Mouse (Mus musculus) neural tube, embryonic 12.5 days (tissue): Measurements from ENCODE around the gene H2-D1. TPM values are rescaled to one million over a fixed set of nuclear protein-coding genes. Genes with fewer than 3 reads are reported as not detected.

Experiments used
- ATAC-seq: fragments of 200-750 bp; cut with Nextera tagmentation; 2 replicates; pipeline ENCODE4 v1.8.0; 2017; ENCODE audit warnings: low read depth, mild to moderate bottlenecking, moderate TSS enrichment, moderate library complexity; ENCODE audit not compliant: low FRiP score
- H3K27ac ChIP-seq: fragments of 300-500 bp; sonication (generic); 2 replicates; pipeline ENCODE4 v1.5.1; 2016
- H3K27me3 ChIP-seq: fragments of 300-500 bp; sonication (generic); replicated peaks from 2 replicates; pipeline ENCODE4 v1.6.1; 2016; ENCODE audit warnings: mild to moderate bottlenecking
- H3K36me3 ChIP-seq: fragments of 300-500 bp; sonication (generic); 2 replicates; pipeline ENCODE4 v1.6.1; 2016; ENCODE audit warnings: mild to moderate bottlenecking
- H3K4me1 ChIP-seq: fragments of 300-500 bp; sonication (generic); 2 replicates; pipeline ENCODE4 v1.6.1; 2016
- H3K4me2 ChIP-seq: fragments of 300-500 bp; sonication (generic); replicated peaks from 2 replicates; pipeline ENCODE4 v1.6.1; 2016; ENCODE audit warnings: mild to moderate bottlenecking
- H3K4me3 ChIP-seq: fragments of 300-500 bp; sonication (generic); 2 replicates; pipeline ENCODE4 v1.5.1; 2016
- H3K9ac ChIP-seq: fragments of 300-500 bp; sonication (generic); 2 replicates; pipeline ENCODE4 v1.6.1; 2016; ENCODE audit warnings: mild to moderate bottlenecking
- H3K9me3 ChIP-seq: fragments of 300-500 bp; sonication (generic); 2 replicates; pipeline ENCODE4 v1.6.1; 2016; ENCODE audit warnings: mild to moderate bottlenecking
- WGBS: fragments of 180-500 bp; shearing (Covaris S2); methylation state at CpG from one replicate; pipeline ENCODE4 v1.1.7; 2016; 5-methylcytosine and 5-hydroxymethylcytosine counted together
- polyA plus RNA-seq: library from polyadenylated mRNA; unstranded; fragments of >200 nt; fragmentation: Nextera tagmentation; extraction: Ambion mirVana; gene quantifications from 2 replicates; pipeline ENCODE4 v1.2.1, GENCODE M21; 2016

The H2-D1 gene
- polyA plus RNA-seq: 55.7 and 58.8 TPM in 2 replicates

DNA sequence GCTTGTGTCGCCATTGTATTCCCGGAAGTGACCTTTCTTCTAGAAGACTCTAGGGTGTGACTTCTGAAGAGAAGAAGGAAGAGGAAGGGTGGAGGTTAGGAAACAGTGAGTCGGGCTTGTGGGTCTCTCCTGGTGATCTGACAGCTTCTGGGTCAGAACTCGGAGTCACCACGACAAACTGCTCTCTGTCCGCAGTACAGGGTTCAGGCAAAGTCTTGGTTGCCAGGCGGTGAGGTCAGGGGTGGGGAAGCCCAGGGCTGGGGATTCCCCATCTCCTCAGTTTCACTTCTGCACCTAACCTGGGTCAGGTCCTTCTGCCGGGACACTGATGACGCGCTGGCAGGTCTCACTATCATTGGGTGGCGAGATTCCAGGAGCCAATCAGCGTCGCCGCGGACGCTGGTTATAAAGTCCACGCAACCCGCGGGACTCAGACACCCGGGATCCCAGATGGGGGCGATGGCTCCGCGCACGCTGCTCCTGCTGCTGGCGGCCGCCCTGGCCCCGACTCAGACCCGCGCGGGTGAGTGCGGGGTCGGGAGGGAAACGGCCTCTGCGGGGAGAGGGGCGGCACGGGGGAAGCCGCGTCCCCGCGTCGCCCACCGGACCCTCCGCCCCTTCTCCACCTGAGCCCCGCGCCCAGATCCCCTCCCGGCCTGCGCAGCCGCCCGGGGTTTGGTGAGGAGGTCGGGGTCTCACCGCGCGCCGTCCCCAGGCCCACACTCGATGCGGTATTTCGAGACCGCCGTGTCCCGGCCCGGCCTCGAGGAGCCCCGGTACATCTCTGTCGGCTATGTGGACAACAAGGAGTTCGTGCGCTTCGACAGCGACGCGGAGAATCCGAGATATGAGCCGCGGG, at the start of gene H2-D1:
Gene H2-D1 (plus strand): TSS at position 67 of the 859 bp plus-strand sequence.
- Histone ChIP-seq H3K27me3 (peaks cover 11% of the 10 kb centered on the region; the same call in 1 of the 2 replicates), H3K9ac (peak within 1 kb of the TSS; percentile 62), H3K9me3 (no peaks in the 10 kb centered on the region), H3K4me3 (peak within 1 kb of the TSS; percentile 60), H3K4me2 (peak within 1 kb of the TSS; percentile 96), H3K36me3 (no peaks in the 10 kb centered on the region), H3K4me1 (0 out of 2 replicates have a peak, but pooled peaks cover 7% of the 10 kb centered on the region), H3K27ac (no peak within 1 kb of the TSS)
- peak; percentile 90 for ATAC-seq
- 1% methylated on average over 73 of the region's 73 CpGs for WGBS

DNA sequence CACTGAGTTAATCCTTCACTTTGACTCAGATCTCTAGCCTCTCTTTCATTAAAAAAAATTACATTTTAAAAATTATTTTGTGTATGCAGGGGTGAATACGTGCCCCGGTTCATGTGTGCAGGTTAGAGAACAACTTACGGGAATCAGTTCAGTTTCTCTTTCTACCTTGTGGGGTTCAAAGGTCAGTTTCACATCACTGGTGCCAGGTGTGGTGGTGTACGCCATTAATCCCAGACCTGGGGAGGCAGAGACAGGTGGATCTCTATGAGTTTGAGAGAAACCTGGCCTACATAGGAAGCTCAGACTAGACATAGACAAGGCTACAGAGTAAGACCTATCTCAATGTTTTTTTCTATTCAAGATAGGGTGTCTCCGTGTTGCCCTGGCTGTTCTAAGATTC, 49.5 kb upstream of the H2-D1 start:
- Histone ChIP-seq H3K4me3 (no peak overlapping the region), H3K4me1 (no peaks in the 10 kb centered on the region), H3K9me3 (no peaks in the 10 kb centered on the region), H3K4me2 (no peak overlapping the region), H3K9ac (no peak overlapping the region), H3K27ac (no peak overlapping the region), H3K36me3 (no peaks in the 10 kb centered on the region), H3K27me3 (no peaks in the 10 kb centered on the region)
- WGBS: 94% methylated on average over 5 of the region's 5 CpGs
- no peak for ATAC-seq

DNA sequence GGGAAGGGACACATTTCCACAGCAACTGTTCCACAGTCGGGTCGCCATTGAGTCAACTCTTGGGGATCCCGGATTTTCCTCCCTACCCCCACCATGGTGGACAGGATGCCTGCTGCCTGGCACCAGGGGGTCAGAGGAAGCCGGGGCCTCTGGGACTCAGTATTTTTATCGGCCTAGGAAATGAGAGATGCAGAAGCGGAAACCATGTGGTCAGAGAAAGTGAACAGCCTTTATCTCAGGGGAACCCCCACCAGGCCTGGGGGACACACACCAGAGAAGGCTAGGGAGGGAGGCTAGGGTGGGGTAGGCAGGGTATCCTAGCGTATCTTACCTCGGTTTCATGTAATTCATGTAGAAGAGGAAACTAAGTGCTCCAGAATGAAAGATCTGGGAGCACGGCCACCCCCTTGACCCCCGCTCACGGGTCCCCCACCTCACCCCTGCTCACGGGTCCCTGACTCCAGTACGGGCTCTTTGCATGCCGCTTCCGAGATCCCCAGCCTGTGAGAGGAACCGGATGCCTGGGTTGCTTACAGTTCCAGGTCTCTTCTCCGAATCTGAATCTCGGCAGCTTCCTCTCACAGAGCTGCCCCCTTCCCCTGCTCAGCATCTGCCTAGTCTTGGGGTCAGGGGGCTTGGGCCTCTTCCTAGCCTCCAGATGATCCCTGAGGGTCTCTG, 43.9 kb upstream of the H2-D1 start:
- Histone ChIP-seq H3K4me1 (no peaks in the 10 kb centered on the region; the same call in 1 of the 2 replicates), H3K9ac (no peak overlapping the region), H3K9me3 (no peaks in the 10 kb centered on the region), H3K36me3 (peaks cover 21% of the 10 kb centered on the region), H3K27ac (no peak overlapping the region), H3K4me2 (no peak overlapping the region), H3K27me3 (no peaks in the 10 kb centered on the region), H3K4me3 (no peak overlapping the region)
- WGBS: 85% methylated on average over 18 of the region's 18 CpGs
- ATAC-seq: no peak

GRCm38 (mm10) chr17:35219601-35220041, 42.9 kb upstream of the H2-D1 start:
- 0 out of 2 replicates have a peak overlapping the region, but pooled peaks have one; percentile 4 for H3K27ac ChIP-seq
- no peak overlapping the region for H3K4me2 ChIP-seq
- no peak for ATAC-seq
- H3K9ac ChIP-seq: no peak overlapping the region
- peaks cover 21% of the 10 kb centered on the region for H3K36me3 ChIP-seq
- WGBS: 87% methylated on average over 6 of the region's 6 CpGs
- H3K4me3 ChIP-seq: no peak overlapping the region
- H3K4me1 ChIP-seq: no peaks in the 10 kb centered on the region; the same call in 1 of the 2 replicates
- H3K27me3 ChIP-seq: no peaks in the 10 kb centered on the region
- no peaks in the 10 kb centered on the region for H3K9me3 ChIP-seq

- Histone ChIP-seq H3K9me3 (no peaks in the 10 kb centered on the region), H3K4me1 (no peaks in the 10 kb centered on the region; the same call in 1 of the 2 replicates), H3K4me2 (no peak within 1 kb of the TSS), H3K9ac (no peak within 1 kb of the TSS), H3K4me3 (no peak within 1 kb of the TSS), H3K27ac (0 out of 2 replicates have a peak within 1 kb of the TSS, but pooled peaks have one; percentile 12), H3K27me3 (no peaks in the 10 kb centered on the region), H3K36me3 (peaks cover 27% of the 10 kb centered on the region)
- 85% methylated on average over 28 of the region's 28 CpGs for WGBS
- ATAC-seq: no peak
These were observed 42.2 kb upstream of the H2-D1 start, which contains the start of gene Gm16181 for GRCm38 (mm10) chr17:35220156-35220952. Gm16181 (plus strand) TSS chr17:35220834.

- Histone ChIP-seq H3K36me3 (peaks cover 37% of the 10 kb centered on the region), H3K9me3 (no peaks in the 10 kb centered on the region), H3K27ac (no peak overlapping the region), H3K27me3 (no peaks in the 10 kb centered on the region), H3K9ac (0 out of 2 replicates have a peak overlapping the region, but pooled peaks have one; percentile 3), H3K4me2 (no peak overlapping the region), H3K4me3 (no peak overlapping the region), H3K4me1 (no peaks in the 10 kb centered on the region; the same call in 1 of the 2 replicates)
- WGBS: 77% methylated on average over 6 of the region's 6 CpGs
- no peak for ATAC-seq
These were observed 40.2 kb upstream of the H2-D1 start for GRCm38 (mm10) chr17:35222299-35222698.

- WGBS: 95% methylated on average over 4 of the region's 4 CpGs
- no peak for ATAC-seq
These were observed 37.9 kb upstream of the H2-D1 start for GRCm38 (mm10) chr17:35224641-35225040.

DNA sequence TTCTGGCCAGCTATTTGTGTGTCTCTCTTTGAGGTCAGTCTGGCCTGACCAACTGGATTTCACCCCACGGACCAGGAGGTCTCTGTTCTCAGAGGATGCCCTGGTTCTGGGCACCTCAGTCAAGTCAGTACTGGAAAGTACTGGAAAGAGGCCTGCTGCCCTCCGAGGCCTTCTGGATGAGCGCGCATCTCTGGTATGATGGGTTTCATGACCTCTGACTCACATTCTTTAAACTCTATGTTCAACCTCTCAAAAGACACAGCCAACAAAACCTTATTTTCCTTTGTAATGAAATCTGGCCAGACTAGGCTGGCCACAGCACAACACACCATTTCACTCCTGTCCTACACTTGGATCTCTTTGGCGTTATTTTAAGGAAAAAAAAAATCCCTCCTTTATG, 37.1 kb upstream of the H2-D1 start:
- H3K36me3 ChIP-seq: peaks cover 54% of the 10 kb centered on the region
- no peaks in the 10 kb centered on the region; the same call in 1 of the 2 replicates for H3K4me1 ChIP-seq
- H3K4me3 ChIP-seq: no peak overlapping the region
- no peak overlapping the region for H3K9ac ChIP-seq
- ATAC-seq: no peak
- no peaks in the 10 kb centered on the region for H3K9me3 ChIP-seq
- H3K4me2 ChIP-seq: no peak overlapping the region
- 95% methylated on average over 5 of the region's 5 CpGs for WGBS
- H3K27me3 ChIP-seq: no peaks in the 10 kb centered on the region
- H3K27ac ChIP-seq: no peak overlapping the region

More at GRCm38 (mm10) chr17:35224641-35225040, 37.9 kb upstream of the H2-D1 start:
- no peak overlapping the region for H3K9ac ChIP-seq
- H3K36me3 ChIP-seq: peaks cover 56% of the 10 kb centered on the region
- H3K9me3 ChIP-seq: no peaks in the 10 kb centered on the region
- H3K27ac ChIP-seq: no peak overlapping the region
- H3K4me1 ChIP-seq: no peaks in the 10 kb centered on the region; the same call in 1 of the 2 replicates
- no peaks in the 10 kb centered on the region for H3K27me3 ChIP-seq
- H3K4me2 ChIP-seq: no peak overlapping the region
- H3K4me3 ChIP-seq: no peak overlapping the region

- no peak overlapping the region for H3K4me2 ChIP-seq
- ATAC-seq: no peak
- WGBS: 89% methylated on average over 14 of the region's 14 CpGs
- no peaks in the 10 kb centered on the region for H3K9me3 ChIP-seq
- no peaks in the 10 kb centered on the region for H3K4me1 ChIP-seq
- peaks cover 54% of the 10 kb centered on the region for H3K36me3 ChIP-seq
- H3K27ac ChIP-seq: no peak overlapping the region
- no peak overlapping the region for H3K4me3 ChIP-seq
- no peak overlapping the region for H3K9ac ChIP-seq
- no peaks in the 10 kb centered on the region for H3K27me3 ChIP-seq
These were observed 35.9 kb upstream of the H2-D1 start for GRCm38 (mm10) chr17:35226561-35227046.

DNA sequence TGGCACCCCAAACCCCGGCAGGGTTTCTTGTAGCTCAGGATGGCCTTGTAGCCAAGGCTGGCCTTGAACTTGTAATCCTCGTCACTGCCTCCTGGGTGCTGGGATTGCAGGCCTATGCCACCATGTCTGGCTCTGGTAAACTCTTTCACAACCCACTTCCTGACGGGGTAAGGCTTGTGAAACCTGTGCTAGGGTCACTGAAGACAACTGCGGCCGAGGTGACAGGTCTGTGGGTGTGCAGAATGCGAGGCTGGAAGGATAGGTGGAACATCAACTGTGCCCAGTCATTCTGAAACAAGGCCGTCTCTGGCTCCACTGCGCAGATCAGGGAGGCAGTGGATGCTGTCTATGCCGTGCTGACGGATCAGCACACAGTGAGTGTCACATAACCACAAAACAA, 31.5 kb upstream of the H2-D1 start:
- peaks cover 41% of the 10 kb centered on the region for H3K36me3 ChIP-seq
- 95% methylated on average over 10 of the region's 10 CpGs for WGBS

GRCm38 (mm10) chr17:35232043-35232442, 30.5 kb upstream of the H2-D1 start:
- H3K36me3 ChIP-seq: peaks cover 37% of the 10 kb centered on the region
- H3K4me2 ChIP-seq: peak overlapping the region; percentile 14; the same call in 1 of the 2 replicates
- H3K4me3 ChIP-seq: no peak overlapping the region
- H3K27ac ChIP-seq: no peak overlapping the region
- peaks cover 26% of the 10 kb centered on the region for H3K4me1 ChIP-seq
- H3K27me3 ChIP-seq: no peaks in the 10 kb centered on the region
- H3K9ac ChIP-seq: no peak overlapping the region
- no peaks in the 10 kb centered on the region for H3K9me3 ChIP-seq
- 14% methylated on average over 12 of the region's 12 CpGs for WGBS
- ATAC-seq: no peak

More for the DNA sequence above, 31.5 kb upstream of the H2-D1 start:
- Histone ChIP-seq H3K4me3 (no peak overlapping the region), H3K4me2 (no peak overlapping the region), H3K9me3 (no peaks in the 10 kb centered on the region), H3K27me3 (no peaks in the 10 kb centered on the region), H3K4me1 (peaks cover 20% of the 10 kb centered on the region; the same call in 1 of the 2 replicates), H3K9ac (no peak overlapping the region), H3K27ac (no peak overlapping the region)
- ATAC-seq: no peak
